Mouse (Mus musculus) stomach, embryonic 16.5 days (tissue): ENCODE measurements at regions not wholly inside any gene's neighbourhood (a gene's known extent, or its start where the extent isn't known, plus 50 kb on each side); places are given as distances from the start of the nearest gene placed in this dataset.

Experiments used
- ATAC-seq: fragments of 200-750 bp; cut with Nextera tagmentation; 2 replicates; pipeline ENCODE4 v1.8.0; 2017; ENCODE audit warnings: moderate number of reproducible peaks, moderate TSS enrichment; ENCODE audit not compliant: insufficient read depth, low FRiP score
- H3K27ac ChIP-seq: fragments of 300-500 bp; sonication (generic); 2 replicates; pipeline ENCODE4 v1.5.1; 2014; ENCODE audit warnings: low read length
- H3K27me3 ChIP-seq: fragments of 300-500 bp; sonication (generic); 2 replicates; pipeline ENCODE4 v1.6.1; 2014; ENCODE audit warnings: low read length, control low read depth, mixed read lengths; ENCODE audit not compliant: control insufficient read depth, insufficient read depth
- H3K36me3 ChIP-seq: fragments of 300-500 bp; sonication (generic); 2 replicates; pipeline ENCODE4 v1.6.1; 2014; ENCODE audit warnings: low read length; ENCODE audit not compliant: control insufficient read depth, insufficient read depth
- H3K4me1 ChIP-seq: fragments of 300-500 bp; sonication (generic); 2 replicates; pipeline ENCODE4 v1.6.1; 2014; ENCODE audit warnings: low read length, control low read depth, mixed read lengths; ENCODE audit not compliant: control insufficient read depth, insufficient read depth
- H3K4me2 ChIP-seq: fragments of 300-500 bp; sonication (generic); 2 replicates; pipeline ENCODE4 v1.6.1; 2014; ENCODE audit warnings: low read depth, low read length, mixed read lengths
- H3K4me3 ChIP-seq: fragments of 300-500 bp; sonication (generic); replicated peaks from 2 replicates; pipeline ENCODE4 v1.5.1; 2014; ENCODE audit warnings: mild to moderate bottlenecking, low read length
- H3K9ac ChIP-seq: fragments of 300-500 bp; sonication (generic); 2 replicates; pipeline ENCODE4 v1.6.1; 2014; ENCODE audit warnings: low read length
- H3K9me3 ChIP-seq: fragments of 300-500 bp; sonication (generic); replicated peaks from 2 replicates; pipeline ENCODE4 v1.6.1; 2016; ENCODE audit warnings: low read length, control low read depth; ENCODE audit not compliant: control insufficient read depth
- WGBS: fragments of 180-500 bp; shearing (Covaris S2); extraction: QIAGEN DNeasy Blood & Tissue Kit; methylation state at CpG from one replicate; pipeline ENCODE4 v1.1.7; 2014; 5-methylcytosine and 5-hydroxymethylcytosine counted together

DNA sequence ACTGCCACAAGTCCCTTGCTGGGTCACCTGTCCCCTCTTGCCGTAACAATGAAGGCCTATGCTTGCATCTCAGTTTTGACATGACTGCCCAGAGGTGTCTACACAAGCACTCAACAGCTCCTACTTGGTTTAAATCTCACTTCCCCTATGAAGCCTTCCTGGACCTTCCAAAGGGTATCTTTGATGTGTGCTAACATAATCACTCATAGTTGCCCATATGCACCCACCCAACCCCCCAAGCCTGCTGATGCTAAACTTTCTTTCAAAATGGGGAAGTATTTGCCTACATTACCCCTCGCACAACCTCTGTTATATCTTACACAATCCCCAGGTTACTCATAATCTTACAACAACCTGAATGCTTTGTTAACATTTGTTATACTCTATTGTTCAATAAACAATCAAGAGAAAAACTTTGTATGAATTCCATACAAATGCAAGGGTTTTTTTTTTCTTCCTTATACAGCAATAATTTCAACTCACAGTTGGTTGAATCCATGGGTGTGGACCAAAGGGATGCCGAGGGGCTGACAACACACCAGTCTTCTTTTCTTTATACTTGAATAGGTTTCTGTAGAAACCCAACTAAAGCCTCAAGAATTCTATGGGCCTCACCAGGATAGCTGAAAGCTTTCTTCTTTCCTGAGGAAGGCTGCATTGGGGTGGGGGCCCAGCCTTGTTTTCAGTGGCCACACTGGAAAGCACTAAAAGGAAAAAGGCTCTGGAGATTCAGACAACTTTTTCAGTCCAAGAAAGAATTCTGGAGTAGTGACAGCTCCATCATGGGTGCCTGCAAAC, 157.5 kb upstream of the Jun start:
- no peak overlapping the region for H3K9ac ChIP-seq
- no peak overlapping the region for H3K4me3 ChIP-seq
- H3K4me1 ChIP-seq = no peaks in the 10 kb centered on the region
- H3K27me3 ChIP-seq = no peaks in the 10 kb centered on the region
- no peak overlapping the region for H3K27ac ChIP-seq
- ATAC-seq = no peak
- WGBS = 84% methylated on average over 3 of the region's 3 CpGs
- H3K36me3 ChIP-seq = no peaks in the 10 kb centered on the region
- H3K9me3 ChIP-seq = 0 out of 2 replicates have a peak, but pooled peaks cover 3% of the 10 kb centered on the region
- no peak overlapping the region for H3K4me2 ChIP-seq

DNA sequence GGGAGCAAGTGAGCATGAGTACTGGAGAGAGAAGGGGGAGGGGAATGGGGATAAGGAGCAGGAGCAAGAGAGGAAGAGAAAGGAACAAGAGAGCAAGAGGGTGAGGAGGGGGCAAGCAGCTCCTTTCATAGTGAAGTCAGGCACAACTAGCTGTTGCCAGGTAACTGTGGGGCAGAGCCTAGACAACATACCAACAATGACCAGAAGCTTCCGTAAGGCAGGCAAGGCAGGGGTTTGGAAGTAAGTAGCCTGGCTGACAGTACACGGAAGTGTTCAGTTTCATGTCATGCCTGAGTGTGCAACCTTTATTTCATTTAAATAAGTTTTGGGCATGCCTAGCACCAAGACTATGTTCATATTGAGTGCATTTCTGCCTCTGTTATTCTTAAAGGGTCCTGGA, 160.5 kb upstream of the Jun start:
- H3K27ac ChIP-seq = no peak overlapping the region
- ATAC-seq = no peak
- no peaks in the 10 kb centered on the region for H3K9me3 ChIP-seq
- no peaks in the 10 kb centered on the region for H3K36me3 ChIP-seq
- WGBS = 77% methylated on average over 2 of the region's 2 CpGs
- no peaks in the 10 kb centered on the region for H3K27me3 ChIP-seq
- no peak overlapping the region for H3K9ac ChIP-seq
- no peaks in the 10 kb centered on the region for H3K4me1 ChIP-seq
- H3K4me2 ChIP-seq = no peak overlapping the region
- no peak overlapping the region for H3K4me3 ChIP-seq

DNA sequence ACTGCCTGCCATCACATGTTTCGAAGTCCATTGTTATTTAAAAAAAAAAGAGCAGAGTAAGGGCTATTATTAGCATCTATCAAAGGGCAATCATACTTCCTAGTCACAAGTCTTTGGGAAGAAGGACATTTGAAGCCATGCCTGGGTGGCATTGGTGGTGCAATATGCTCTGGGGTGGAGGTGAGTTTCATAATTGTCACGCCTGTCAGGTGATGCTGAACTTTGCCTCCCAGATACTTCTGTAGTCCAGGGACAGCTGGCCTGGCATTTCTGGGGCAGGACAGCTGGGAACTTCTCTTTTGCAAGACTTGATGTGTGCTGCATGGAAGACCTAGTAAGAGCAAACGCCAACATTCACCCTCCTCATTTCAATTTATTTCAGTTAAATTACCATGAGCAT, 161.0 kb upstream of the Jun start:
- 86% methylated on average over 3 of the region's 3 CpGs for WGBS
- no peak for ATAC-seq

DNA sequence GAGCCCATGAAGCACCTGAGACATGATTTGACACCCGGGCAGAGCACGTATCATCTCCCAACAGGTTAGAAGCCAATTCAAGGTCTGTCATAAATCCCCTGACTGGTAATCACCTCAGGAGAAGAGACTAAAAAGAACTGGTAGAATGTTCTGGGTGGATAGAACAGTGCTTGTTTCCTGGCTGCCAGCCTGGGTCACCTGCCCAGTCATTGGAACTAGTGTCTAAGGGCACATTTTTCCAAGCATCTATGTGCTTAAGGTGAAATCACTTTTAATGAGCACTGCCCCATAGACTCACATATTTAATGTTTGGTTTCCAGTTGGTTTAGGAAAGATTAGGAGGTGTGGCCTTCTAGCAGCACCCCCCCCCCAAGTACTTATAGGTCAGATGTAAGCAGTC, 162.0 kb upstream of the Jun start:
- Histone ChIP-seq H3K27ac (no peak overlapping the region), H3K4me2 (no peak overlapping the region), H3K9me3 (no peaks in the 10 kb centered on the region), H3K27me3 (no peaks in the 10 kb centered on the region), H3K9ac (no peak overlapping the region), H3K4me3 (no peak overlapping the region), H3K4me1 (no peaks in the 10 kb centered on the region), H3K36me3 (no peaks in the 10 kb centered on the region)
- 95% methylated on average over 2 of the region's 2 CpGs for WGBS
- no peak for ATAC-seq

More for the DNA sequence above, 161.0 kb upstream of the Jun start:
- Histone ChIP-seq H3K27me3 (no peaks in the 10 kb centered on the region), H3K27ac (no peak overlapping the region), H3K36me3 (no peaks in the 10 kb centered on the region), H3K4me1 (no peaks in the 10 kb centered on the region), H3K4me2 (no peak overlapping the region), H3K9ac (no peak overlapping the region), H3K9me3 (no peaks in the 10 kb centered on the region), H3K4me3 (no peak overlapping the region)

DNA sequence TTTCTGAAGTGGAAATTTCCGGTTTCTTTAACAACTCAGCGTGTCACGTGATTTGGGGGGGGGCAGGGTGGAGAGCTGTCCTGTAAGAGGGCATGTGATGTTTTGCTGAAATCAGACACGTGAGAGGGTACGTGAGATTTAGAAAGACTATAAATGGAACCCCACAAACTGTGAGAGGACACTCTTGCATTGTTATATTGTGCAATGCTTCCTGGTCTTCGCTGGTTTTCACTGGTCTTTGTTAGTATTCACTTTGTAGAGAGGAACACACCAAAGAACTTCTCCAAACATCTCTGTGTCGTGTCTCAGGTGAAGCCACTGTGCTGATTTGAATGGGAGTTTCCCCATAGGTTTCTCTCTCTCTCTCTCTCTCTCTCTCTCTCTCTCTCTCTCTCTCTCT, 163.2 kb upstream of the Jun start:
- H3K4me1 ChIP-seq = no peaks in the 10 kb centered on the region
- H3K27me3 ChIP-seq = no peaks in the 10 kb centered on the region
- no peak overlapping the region for H3K9ac ChIP-seq
- H3K4me3 ChIP-seq = no peak overlapping the region
- WGBS = 83% methylated on average over 7 of the region's 7 CpGs
- H3K4me2 ChIP-seq = no peak overlapping the region
- H3K27ac ChIP-seq = no peak overlapping the region
- H3K9me3 ChIP-seq = no peaks in the 10 kb centered on the region
- H3K36me3 ChIP-seq = no peaks in the 10 kb centered on the region
- no peak for ATAC-seq

DNA sequence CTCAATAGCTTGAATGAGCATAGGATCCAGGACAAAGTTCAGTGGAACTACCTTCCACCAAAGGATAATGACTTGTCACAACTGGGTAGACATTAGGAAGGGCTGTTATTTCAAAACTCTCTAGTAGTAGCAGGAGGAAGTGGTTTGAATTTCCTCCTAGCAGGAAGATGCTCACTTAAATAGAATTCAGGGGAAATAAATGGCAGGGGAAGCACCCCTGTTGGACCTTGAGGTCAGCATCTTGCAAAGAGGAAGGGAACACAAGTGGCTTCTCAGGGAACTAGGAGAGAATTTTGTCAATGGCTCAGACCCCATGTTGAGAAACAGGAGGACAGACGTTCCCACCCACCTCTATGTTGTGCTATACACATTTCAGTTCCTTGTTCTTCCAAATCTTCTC, 178.4 kb upstream of the Jun start:
- Histone ChIP-seq H3K9ac (no peak overlapping the region), H3K4me2 (no peak overlapping the region), H3K27ac (no peak overlapping the region), H3K4me1 (no peaks in the 10 kb centered on the region), H3K4me3 (no peak overlapping the region), H3K9me3 (no peaks in the 10 kb centered on the region), H3K27me3 (no peaks in the 10 kb centered on the region), H3K36me3 (no peaks in the 10 kb centered on the region)
- ATAC-seq = no peak
- 67% methylated on average over 1 of the region's 1 CpGs for WGBS

DNA sequence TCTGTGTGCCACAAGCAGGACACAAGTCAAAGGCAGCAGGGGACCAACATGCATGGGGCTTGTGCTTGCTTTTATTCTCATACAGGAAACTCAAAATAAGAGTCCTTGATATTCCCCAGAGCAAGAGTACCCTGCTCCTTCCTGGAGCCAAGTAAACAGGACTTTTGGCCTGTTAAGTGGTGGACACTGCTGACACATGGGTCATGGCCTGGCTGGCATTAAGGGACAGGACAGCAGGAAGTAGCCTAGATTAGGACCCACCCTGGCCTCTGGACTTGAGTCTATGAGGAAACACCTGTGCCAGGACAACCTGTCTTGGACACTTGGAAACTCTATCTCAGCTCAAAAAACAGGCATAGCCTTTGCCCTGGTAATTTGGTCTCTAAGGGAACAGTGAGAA, 181.0 kb upstream of the Jun start:
- no peaks in the 10 kb centered on the region for H3K9me3 ChIP-seq
- no peak for ATAC-seq
- no peak overlapping the region for H3K27ac ChIP-seq

DNA sequence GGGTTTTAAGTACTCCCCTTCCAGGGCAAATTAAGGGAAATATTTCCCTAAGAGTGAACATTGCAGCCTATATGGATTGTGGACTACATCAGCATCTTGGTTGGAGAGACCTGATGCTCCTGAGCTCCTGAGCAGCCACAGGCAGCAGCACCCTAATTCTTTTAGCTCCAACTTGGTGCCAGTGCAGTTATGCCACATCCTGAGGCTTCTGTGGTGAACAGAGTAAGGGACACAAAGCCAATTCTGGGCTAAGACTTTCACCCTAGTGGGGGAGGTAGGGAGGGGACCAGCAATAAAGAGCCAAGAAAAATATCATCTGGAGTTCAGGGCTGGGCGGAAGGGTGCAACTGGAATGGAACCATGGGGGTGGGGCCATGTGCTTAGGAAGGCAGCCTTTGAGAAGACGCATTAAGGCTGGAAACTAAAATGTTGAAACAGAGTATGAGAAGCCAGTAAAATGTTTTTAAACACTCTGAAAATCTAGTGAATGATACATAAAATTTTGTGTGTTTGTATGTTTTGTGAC, 182.1 kb upstream of the Jun start:
- Histone ChIP-seq H3K9ac (no peak overlapping the region), H3K27me3 (no peaks in the 10 kb centered on the region), H3K4me2 (no peak overlapping the region), H3K4me3 (no peak overlapping the region), H3K4me1 (no peaks in the 10 kb centered on the region), H3K9me3 (no peaks in the 10 kb centered on the region), H3K36me3 (no peaks in the 10 kb centered on the region), H3K27ac (no peak overlapping the region)
- 73% methylated on average over 2 of the region's 2 CpGs for WGBS
- no peak for ATAC-seq

More for the DNA sequence above, 181.0 kb upstream of the Jun start:
- Histone ChIP-seq H3K27me3 (no peaks in the 10 kb centered on the region), H3K4me1 (no peaks in the 10 kb centered on the region), H3K36me3 (no peaks in the 10 kb centered on the region), H3K9ac (no peak overlapping the region), H3K4me3 (no peak overlapping the region), H3K4me2 (no peak overlapping the region)

DNA sequence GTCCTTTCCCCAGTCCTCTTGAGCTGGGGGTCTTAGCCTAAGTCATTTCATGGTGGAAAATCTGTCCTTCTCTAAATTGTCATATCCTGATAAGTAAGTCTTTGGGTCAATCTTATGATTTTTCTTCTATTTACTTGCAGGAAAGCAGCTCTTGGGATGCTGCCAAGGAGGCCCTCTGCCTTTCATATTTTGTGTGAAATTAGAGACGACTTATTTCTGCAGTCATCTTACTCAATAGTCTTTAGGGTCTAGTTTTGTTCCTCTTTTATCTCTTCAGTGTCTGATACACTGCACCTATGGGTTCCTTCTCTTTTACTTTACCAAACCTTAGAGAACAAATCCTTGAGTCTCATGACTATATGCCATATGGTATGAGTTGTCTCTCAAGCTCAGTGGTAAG, 196.0 kb upstream of the Jun start:
- H3K9ac ChIP-seq = no peak overlapping the region
- H3K4me1 ChIP-seq = peaks cover 6% of the 10 kb centered on the region
- H3K4me2 ChIP-seq = no peak overlapping the region
- 27% methylated on average over 1 of the region's 1 CpGs for WGBS
- ATAC-seq = no peak
- no peaks in the 10 kb centered on the region for H3K9me3 ChIP-seq
- H3K36me3 ChIP-seq = no peaks in the 10 kb centered on the region
- no peak overlapping the region for H3K27ac ChIP-seq
- no peaks in the 10 kb centered on the region for H3K27me3 ChIP-seq
- no peak overlapping the region for H3K4me3 ChIP-seq
